Mouse (Mus musculus) myocyte (in vitro differentiated cells): ENCODE results near the gene Tppp.

ENCODE experiments used
- CEBPB ChIP-seq: IDR thresholded peaks from 2 replicates; pipeline ENCODE4 v1.6.1; 2011; ENCODE audit warnings: mild to moderate bottlenecking, moderate library complexity; ENCODE audit not compliant: poor library complexity, insufficient read depth, severe bottlenecking
- E2F4 ChIP-seq: IDR thresholded peaks from one replicate; pipeline ENCODE4 v1.6.1; 2011; ENCODE audit warnings: mild to moderate bottlenecking, control low read depth, moderate library complexity; ENCODE audit not compliant: insufficient read depth
- POLR2A ChIP-seq: IDR thresholded peaks from one replicate; pipeline ENCODE4 v1.6.1; 2011; ENCODE audit warnings: low read depth, mild to moderate bottlenecking, control low read depth, moderate library complexity; ENCODE audit not compliant: insufficient read length
- POLR2AphosphoS2 ChIP-seq: IDR thresholded peaks from one replicate; pipeline ENCODE4 v1.6.1; 2011; ENCODE audit warnings: low read depth, control low read depth; ENCODE audit not compliant: insufficient read length
- USF1 ChIP-seq: IDR thresholded peaks from one replicate; pipeline ENCODE4 v1.6.1; 2011; ENCODE audit warnings: low read depth, mild to moderate bottlenecking, control low read depth, moderate library complexity

GRCm38 (mm10) chr13:74073369-74073768 lies 64.2 kb downstream of the Tppp start:
- TF ChIP-seq POLR2A (no peak), USF1 (no peak), E2F4 (no peak), POLR2AphosphoS2 (no peak), CEBPB (no peak)
